Mouse (Mus musculus) testis, adult 2 months (tissue): ENCODE data around the gene Prkd2.

ENCODE experiments used
- CTCF ChIP-seq: fragments of 200-500 bp; IDR thresholded peaks from 2 replicates; pipeline ENCODE4 v1.5.1; 2012; ENCODE audit warnings: low read depth, mild to moderate bottlenecking, inconsistent platforms, low read length, moderate library complexity; ENCODE audit not compliant: control insufficient read depth, insufficient read depth, insufficient replicate concordance
- POLR2A ChIP-seq: fragments of 200-500 bp; IDR thresholded peaks from 2 replicates; pipeline ENCODE4 v1.6.1; 2012; ENCODE audit warnings: low read depth, mild to moderate bottlenecking, inconsistent platforms, low read length, moderate library complexity; ENCODE audit not compliant: control insufficient read depth

DNA sequence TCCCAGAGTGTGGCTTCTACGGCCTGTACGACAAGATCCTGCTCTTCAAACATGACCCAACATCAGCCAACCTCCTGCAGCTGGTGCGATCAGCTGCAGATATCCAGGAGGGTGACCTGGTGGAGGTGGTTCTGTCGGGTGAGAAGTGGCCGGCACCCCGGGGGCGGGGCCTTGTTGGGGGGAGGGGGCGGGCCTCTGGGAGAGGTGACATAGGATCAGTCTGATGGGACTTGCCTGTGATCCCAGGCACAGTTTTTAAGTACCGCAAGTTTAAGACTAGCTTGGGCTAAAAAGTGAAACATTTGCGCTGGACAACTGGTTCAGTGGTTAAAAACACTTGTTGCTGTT, 3.1 kb downstream of the Prkd2 start:
- no peak for TF ChIP-seq CTCF
- TF ChIP-seq POLR2A: no peak
